Mouse (Mus musculus) liver, adult 2 months (tissue): ENCODE data around the gene Card14. TPM values are rescaled to one million over a fixed set of nuclear protein-coding genes. Genes with fewer than 3 reads are reported as not detected.

Experiments used
- DNase-seq: peaks from one replicate; pipeline ENCODE4 v3.0.0-alpha.2; 2011; ENCODE audit warnings: low read depth, low spot score; ENCODE audit errors: extremely low read depth
- H3K27ac ChIP-seq: fragments of 200-500 bp; replicated peaks from 2 replicates; pipeline ENCODE4 v1.5.1; 2012; ENCODE audit warnings: low read depth, mild to moderate bottlenecking, control low read depth, inconsistent platforms, low read length; ENCODE audit not compliant: insufficient read depth
- H3K27me3 ChIP-seq: fragments of 200-500 bp; 2 replicates; pipeline ENCODE4 v1.6.1; 2012; ENCODE audit warnings: mild to moderate bottlenecking, moderate library complexity, low read length, inconsistent platforms; ENCODE audit not compliant: control insufficient read depth, insufficient read depth
- H3K36me3 ChIP-seq: fragments of 200-500 bp; 2 replicates; pipeline ENCODE4 v1.6.1; 2012; ENCODE audit warnings: low read length, inconsistent platforms; ENCODE audit not compliant: control insufficient read depth, insufficient read depth
- H3K4me1 ChIP-seq: fragments of 200-500 bp; 2 replicates; pipeline ENCODE4 v1.6.1; 2011; ENCODE audit warnings: low read length; ENCODE audit not compliant: control insufficient read depth, insufficient read depth
- H3K4me3 ChIP-seq: fragments of 200-500 bp; 2 replicates; pipeline ENCODE4 v1.5.1; 2011; ENCODE audit warnings: low read depth, mild to moderate bottlenecking, control low read depth, low read length, moderate library complexity; ENCODE audit not compliant: insufficient read depth
- H3K79me2 ChIP-seq: fragments of 200-500 bp; 2 replicates; pipeline ENCODE4 v1.6.1; 2012; ENCODE audit warnings: inconsistent platforms, mild to moderate bottlenecking, low read length, moderate library complexity; ENCODE audit not compliant: control insufficient read depth, insufficient read depth
- H3K9ac ChIP-seq: fragments of 200-500 bp; 2 replicates; pipeline ENCODE4 v1.6.1; 2012; ENCODE audit warnings: low read depth, mild to moderate bottlenecking, control low read depth, inconsistent platforms, low read length
- CTCF ChIP-seq: fragments of 200-500 bp; IDR thresholded peaks from 2 replicates; pipeline ENCODE4 v1.5.1; 2011; ENCODE audit warnings: low read depth, low read length, control low read depth
- POLR2A ChIP-seq: fragments of 200-500 bp; IDR thresholded peaks from 2 replicates; pipeline ENCODE4 v1.6.1; 2011; ENCODE audit warnings: low read length, control low read depth; ENCODE audit not compliant: insufficient read depth; ENCODE audit errors: extremely low read depth
- WGBS: fragments of 180-500 bp; shearing (Covaris S2); methylation state at CpG from one replicate; pipeline ENCODE4 v1.1.7; 2018; 5-methylcytosine and 5-hydroxymethylcytosine counted together
- polyA plus RNA-seq: library from polyadenylated mRNA; depleted of rRNA; stranded (reverse); fragments of >200 nt; gene quantifications from 2 replicates; pipeline ENCODE4 v1.2.3, GENCODE M21; 2012
- total RNA-seq: library from RNA; depleted of rRNA; stranded (reverse); fragments of >200 nt; gene quantifications from 2 replicates; pipeline ENCODE4 v1.2.3, GENCODE M21; 2014

Card14 gene
- total and polyA plus RNA-seq, 2 experiments: 0.09 to 0.22 TPM

DNA sequence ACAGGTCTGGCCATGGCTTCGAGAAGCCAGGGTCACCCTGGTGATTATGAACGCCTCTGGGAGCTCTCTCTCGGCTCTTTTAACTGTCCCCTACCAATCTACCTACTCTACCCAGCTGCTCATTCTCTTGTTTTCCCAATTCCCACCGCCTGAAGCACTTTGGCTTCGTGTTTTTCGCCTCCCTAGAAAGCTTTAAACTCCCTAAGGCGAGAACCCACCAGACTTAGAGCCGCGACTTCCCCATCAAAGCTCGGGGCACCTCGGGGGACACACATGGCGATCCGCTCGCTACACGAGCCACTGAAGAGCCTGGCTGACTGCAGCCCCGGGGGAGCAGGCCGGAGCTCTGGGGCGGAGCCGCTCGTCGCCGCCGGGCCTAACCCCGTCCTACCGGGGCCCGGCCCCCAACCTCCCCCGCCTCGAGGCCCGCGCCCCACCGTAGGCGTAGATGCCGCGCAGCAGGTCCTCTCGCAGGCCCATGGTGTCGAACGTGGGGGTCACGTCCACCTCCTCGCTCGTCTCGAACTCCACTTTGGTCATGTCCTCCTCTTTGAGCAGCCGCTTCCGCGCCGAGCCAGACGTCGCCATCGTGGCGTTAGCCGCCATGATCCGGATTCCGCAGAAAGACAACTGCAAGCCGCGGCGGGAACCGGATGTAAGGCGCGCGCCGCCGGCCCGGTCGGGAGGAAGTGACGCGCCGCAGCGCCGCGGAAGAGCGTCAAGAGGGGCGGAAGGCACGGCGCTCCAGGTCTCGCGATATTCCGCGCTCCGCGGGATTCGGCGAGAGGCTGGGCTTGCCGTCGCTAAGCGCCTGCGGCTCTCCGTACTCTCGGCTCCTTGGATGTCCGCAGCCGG, 8.0 kb upstream of the Card14 start, which contains the start of gene Eif4a3:
TSS of gene Eif4a3 (minus strand) at position 699 of the 855 bp plus-strand sequence.
- Histone ChIP-seq H3K4me3 (peak within 1 kb of the TSS; percentile 90), H3K79me2 (peaks cover 14% of the 10 kb centered on the region; the same call in 1 of the 2 replicates), H3K9ac (peak within 1 kb of the TSS; percentile 88), H3K27me3 (no peaks in the 10 kb centered on the region), H3K27ac (peak within 1 kb of the TSS; percentile 21), H3K4me1 (peaks cover 3% of the 10 kb centered on the region), H3K36me3 (peaks cover 21% of the 10 kb centered on the region)
- TF ChIP-seq CTCF (no peak), POLR2A (peak; percentile 50)
- peak; percentile 81 for DNase-seq
- WGBS: under 1% methylated on average over 89 of the region's 89 CpGs

- 2% methylated on average over 31 of the region's 31 CpGs for WGBS
- DNase-seq: no peak
Measured at GRCm38 (mm10) chr11:119300246-119300935, 7.2 kb upstream of the Card14 start.

GRCm38 (mm10) chr11:119300986-119301385, 6.6 kb upstream of the Card14 start:
- 14% methylated on average over 2 of the region's 2 CpGs for WGBS
- Histone ChIP-seq H3K27me3 (no peaks in the 10 kb centered on the region), H3K79me2 (peaks cover 14% of the 10 kb centered on the region; the same call in 1 of the 2 replicates), H3K36me3 (peaks cover 12% of the 10 kb centered on the region), H3K27ac (no peak overlapping the region), H3K4me1 (peaks cover 3% of the 10 kb centered on the region), H3K4me3 (no peak overlapping the region), H3K9ac (no peak overlapping the region)
- no peak for TF ChIP-seq POLR2A
- no peak for TF ChIP-seq CTCF
- no peak for DNase-seq

More at GRCm38 (mm10) chr11:119300246-119300935, 7.2 kb upstream of the Card14 start:
- Histone ChIP-seq H3K9ac (peak overlapping the region; percentile 76), H3K4me3 (peak overlapping the region; percentile 90), H3K79me2 (peaks cover 14% of the 10 kb centered on the region; the same call in 1 of the 2 replicates), H3K27ac (no peak overlapping the region), H3K4me1 (peaks cover 3% of the 10 kb centered on the region), H3K36me3 (peaks cover 15% of the 10 kb centered on the region), H3K27me3 (no peaks in the 10 kb centered on the region)
- TF ChIP-seq POLR2A (no peak), CTCF (no peak)

DNA sequence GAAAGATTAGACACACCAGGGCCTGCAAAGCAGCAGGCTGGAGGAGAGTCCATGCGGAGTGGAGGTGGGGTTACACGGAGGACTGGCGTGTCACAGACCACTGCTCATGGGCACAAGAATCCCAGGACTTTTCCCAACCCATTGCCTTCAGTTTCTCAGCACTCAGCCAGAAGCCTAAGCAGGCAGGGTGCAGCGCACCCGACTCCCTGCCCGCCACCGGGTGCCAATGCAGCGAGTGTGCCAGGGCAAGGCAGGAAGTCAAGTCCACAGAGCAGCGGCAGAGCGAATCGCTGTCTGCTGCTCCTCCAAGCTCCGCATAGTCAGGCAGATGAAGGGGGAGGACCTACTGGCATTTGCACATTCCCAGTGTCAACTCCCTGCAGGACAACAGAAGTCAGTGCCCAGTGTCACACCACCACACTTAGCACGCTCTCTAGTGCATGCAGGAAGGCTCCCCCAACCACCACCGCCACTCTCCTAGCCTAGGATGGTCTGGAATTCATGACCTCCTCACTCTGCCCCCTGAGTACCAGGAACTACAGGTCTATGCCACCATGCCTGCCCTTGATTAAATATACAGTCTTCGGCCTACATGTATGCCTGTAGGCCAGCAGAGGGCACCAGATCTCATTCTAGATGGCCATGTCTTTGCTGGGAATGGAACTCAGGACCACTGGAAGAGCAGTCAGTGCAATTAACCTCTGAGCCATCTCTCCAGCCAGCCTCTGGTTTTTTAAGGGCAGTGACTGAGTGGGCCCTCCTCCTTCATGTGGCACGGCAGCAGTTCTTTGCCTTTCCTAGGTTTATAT, 2.5 kb upstream of the Card14 start:
- no peaks in the 10 kb centered on the region for H3K4me1 ChIP-seq
- H3K27me3 ChIP-seq: no peaks in the 10 kb centered on the region
- TF ChIP-seq POLR2A (no peak), CTCF (peak; percentile 62; the same call in 1 of the 2 replicates)
- H3K9ac ChIP-seq: no peak overlapping the region
- peak; percentile 37 for DNase-seq
- H3K27ac ChIP-seq: no peak overlapping the region
- no peak overlapping the region for H3K4me3 ChIP-seq
- 58% methylated on average over 16 of the region's 16 CpGs for WGBS
- H3K79me2 ChIP-seq: no peaks in the 10 kb centered on the region
- no peaks in the 10 kb centered on the region for H3K36me3 ChIP-seq
